Mouse (Mus musculus): ENCODE results near the gene Bmper.

The Bmper gene

DNA sequence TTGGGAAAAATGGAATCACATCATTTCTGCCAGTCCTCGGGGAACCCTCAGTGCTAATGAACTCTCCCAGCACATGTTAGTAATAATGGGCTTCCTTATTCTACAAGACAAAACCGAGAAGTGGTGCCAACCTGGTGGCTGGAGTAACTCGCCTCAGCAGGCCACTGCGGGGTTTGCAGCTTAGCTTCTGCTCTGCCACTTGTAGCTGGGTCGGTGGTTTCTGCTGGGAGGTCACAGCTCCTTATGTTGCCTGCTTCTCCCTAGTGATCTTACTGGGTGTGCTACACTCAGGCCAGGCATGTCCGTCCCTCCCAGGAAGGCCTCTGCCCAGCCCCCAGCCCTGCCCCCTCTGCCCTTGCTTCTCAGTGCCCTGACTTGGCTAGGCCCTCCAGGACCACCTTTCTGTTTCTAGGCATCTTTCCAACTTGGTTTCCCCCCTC lies 155.9 kb downstream of the Bmper start:
- DNase-seq: no peak

DNA sequence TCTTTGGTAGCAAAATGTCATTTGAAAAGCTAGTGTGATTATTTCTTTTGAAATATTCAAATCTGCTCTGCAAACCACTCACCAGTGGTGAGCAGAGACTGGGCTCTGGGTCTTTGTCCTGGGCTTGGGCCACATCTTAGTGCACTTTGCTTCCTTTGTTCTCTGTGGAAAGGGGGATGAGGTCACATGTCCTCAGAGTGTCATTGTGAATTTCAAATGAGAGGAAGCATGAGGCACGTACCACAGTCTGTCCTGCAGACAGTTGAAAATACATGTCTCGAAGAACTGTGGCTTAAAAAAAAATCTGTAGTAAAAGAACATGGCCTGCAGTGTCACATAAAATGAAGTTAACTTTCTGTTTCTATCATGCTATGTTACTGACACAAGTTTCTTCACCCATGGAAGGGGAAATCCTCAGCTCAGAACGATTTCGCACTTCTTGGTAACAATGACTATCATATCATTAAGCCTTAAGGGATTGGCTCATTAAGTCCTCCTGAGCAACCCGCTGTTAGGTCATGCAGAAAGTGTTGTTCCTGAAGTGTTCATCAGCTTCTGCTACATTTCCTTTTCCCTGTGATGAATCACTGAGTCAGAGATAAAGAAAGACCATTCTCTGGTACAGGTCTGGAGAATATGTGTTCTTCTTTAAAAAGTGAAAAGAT lies 157.4 kb downstream of the Bmper start:
- no peak for DNase-seq

DNA sequence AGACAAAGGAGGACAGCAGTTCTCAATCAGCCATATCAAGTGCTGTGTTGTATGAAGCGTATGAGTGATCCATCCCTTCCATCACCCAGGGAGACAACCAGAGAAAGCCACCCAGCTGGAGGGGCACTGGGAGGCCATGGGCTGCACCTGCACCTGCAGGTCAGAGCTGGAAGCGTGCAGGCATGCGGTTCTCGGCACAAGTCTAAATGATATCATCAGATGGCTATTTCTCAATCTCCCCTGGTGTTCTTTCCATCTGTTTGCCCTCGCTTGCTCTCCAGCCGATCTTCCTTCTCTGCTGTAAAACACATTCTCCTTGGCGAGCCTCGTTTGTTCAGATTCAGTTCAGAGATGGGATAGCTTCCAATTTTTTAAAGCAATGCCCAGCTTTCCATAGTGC lies 160.4 kb downstream of the Bmper start:
- DNase-seq: no peak

DNA sequence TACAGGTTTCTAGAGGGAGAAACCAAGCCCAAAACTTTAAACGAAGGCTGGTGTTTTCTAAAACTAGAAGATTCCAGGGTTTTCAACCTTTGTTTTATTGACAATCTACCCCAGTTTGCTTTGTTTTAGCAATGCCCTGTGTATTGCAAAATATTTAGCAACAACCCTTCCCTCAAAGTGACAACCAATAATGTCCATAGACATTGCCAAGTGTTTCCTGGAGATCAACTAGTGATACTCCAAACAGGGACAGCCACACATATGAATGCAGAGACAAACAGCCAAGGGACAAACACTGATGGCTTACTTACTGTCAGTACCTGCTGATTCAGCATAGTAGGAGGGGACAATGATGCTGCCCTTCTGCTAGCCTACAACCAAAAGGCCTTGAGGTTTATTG lies 161.0 kb downstream of the Bmper start:
- DNase-seq: no peak

DNA sequence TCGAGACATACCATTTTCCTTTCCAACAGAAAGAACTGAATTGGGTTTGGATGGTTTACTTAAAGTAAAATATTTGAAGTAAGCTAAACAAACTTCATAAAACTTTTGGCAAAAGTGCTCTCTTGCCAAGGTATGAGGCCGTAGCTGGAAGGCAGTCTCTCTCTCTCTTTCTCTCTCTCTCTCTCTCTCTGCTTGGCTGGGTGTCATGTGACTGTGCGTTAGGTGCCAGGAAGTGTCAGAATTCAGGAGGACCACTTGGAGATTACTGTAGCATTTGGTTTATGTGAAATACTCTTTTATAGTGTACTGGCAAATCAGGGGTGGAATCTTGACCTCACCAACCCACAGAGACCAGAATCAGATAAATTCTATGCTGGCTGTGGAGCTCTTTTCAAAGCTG lies 162.0 kb downstream of the Bmper start:
- no peak for DNase-seq

DNA sequence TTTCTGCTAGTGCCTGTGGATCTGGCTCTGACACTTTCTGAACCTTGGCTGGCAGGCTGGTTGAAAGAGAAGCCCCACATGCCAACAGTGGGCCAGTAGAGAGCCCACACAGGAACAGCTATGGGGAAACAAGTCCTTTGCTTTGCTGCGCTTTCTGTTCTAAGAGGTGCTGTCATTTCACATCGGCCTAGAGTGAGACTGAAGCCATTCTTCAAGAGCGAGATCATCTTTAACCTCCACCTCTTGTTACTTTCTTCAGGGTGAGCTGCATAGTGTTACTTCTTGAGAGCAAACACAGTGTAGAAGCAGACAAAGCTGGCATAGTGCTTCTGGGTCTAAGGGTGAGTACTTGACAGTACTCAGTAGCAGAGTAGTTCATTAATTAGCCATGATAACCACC lies 163.3 kb downstream of the Bmper start:
- DNase-seq: no peak

DNA sequence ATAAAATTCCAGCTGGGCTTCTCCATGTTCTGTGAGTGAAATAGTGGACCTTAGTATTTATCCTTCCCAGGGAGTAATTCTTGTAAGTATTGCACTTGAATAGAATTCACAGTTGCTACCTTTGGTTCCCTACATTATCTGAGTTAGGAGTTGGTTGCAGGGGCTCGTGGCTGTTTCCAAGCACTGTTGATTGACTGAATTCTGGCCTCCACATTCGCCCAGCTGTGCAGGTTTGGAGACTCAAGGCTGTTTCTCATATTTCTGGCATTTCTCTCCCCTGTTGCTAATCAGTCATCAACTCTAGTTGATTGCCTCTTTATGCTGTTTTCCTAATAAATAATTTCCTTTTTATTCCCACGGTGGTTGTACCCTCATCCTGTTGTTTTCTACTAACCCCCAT lies 167.2 kb downstream of the Bmper start:
- no peak for DNase-seq

DNA sequence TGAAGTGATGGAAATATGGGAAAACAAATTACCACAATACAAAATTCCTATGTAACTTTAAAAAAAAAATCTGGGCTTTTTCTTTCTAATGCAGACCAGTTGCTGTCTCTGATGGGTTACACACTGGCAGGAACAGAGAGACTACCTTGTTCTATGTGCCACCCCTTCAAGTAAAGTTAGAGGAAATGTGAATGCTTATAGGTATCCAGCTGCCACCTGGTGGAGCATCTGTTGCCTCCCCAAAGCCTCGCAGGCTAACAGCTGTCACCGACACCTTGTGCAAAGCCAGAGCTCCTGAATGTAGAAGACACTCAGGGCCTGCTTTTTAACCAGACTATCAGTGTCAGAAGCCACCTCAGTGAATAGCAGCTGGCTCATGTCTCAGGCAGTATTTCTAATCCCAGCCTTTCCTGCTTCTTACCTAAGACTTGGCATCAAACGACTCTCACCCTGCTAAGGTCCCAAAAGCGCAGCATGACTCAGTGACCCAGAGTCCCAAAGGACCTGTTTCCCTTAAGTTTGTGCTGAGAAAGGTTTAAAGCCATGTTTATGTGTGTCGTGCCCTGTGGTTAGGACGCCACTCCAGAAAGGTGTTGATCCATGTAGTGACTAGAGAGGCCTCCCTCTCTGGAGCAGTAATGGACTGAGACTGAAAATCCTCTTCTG lies 171.9 kb downstream of the Bmper start:
- DNase-seq: peak; percentile 65

DNA sequence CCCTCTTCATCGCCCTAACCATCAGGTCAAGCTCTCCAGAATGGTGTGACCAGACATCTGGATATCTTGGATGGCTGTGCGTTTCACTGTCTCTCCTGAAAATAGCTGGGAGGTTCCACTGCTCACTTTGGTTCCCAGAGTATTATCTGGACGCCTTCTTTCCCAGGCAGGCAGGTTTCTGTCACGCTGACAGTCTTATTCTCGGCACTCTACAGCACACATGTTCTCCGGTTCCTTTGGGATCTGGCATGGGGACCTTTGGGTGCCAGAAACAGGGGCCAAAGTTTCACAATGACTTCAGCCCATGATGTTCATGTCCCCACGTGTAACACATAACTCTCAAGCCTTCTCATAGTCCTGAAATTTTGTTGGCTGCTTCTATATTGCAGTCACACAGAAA lies 173.3 kb downstream of the Bmper start:
- DNase-seq: peak; percentile 18

DNA sequence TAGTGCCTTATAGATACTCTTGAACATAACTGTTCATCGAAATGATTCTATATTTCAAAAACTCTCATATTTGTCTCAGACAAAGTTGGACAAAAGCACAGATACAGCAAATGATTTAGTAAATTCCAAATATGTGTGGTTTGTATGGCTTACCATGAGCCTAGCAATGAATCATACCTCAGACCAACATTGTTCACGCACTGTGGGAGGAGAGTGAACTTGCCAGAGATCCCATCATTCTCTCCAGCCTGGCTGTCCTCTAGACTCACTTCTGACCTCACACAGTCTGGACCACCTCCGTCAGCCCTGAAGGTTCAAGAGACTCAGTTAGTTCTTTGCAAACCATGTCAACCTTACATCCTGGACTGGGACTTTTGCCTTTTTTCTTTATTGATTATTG lies 175.0 kb downstream of the Bmper start:
- DNase-seq: no peak

DNA sequence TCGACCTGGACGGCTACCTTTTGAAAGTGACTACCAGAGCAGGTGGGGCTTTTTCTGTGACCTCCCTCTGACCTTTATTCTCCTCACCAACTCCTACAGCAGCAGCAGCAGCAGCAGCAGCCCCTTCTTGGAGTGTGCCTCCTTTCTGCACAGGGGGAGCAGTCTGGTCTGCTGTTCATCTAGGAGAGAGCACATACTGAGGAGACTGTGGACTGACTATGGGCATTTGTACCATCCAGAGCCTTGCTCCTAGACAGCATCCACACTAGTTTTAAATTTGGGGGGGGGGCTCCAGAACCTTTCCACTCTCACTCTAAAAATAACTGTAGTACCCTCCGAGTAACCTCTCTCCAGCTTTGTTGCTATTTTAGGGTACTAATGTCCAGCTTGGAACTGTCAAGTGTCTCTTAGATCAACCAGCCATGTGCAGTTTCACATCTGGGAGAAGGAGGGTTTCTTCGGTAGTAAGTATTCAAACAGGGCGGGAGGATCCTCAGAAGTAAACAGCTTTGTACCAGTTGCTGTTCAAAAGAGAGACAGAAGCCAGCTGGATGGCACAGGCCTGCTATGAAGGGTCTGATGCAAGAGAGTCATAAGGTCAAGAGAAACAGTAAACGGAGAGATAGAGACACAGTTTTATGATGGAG lies 176.9 kb downstream of the Bmper start:
- peak; percentile 29 for DNase-seq

DNA sequence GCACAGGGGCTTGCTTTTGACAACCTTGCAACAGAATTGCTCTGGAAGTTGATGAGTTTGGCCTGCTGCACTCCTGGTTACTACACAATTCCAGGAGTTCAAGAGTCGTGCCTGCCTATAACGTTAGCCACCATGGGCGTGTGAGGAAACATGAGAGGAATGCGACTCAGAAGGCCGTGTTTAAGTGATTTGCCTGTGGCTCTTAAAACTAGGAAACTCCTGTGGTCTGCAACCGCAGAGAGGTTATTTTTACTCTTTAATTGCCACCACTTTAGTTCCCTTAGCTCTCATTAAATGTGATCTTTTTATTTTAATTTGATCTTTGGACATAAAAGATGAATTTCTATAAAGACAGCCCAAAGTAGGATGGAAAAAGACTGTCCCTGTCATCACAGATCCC lies 184.5 kb downstream of the Bmper start:
- no peak for DNase-seq

DNA sequence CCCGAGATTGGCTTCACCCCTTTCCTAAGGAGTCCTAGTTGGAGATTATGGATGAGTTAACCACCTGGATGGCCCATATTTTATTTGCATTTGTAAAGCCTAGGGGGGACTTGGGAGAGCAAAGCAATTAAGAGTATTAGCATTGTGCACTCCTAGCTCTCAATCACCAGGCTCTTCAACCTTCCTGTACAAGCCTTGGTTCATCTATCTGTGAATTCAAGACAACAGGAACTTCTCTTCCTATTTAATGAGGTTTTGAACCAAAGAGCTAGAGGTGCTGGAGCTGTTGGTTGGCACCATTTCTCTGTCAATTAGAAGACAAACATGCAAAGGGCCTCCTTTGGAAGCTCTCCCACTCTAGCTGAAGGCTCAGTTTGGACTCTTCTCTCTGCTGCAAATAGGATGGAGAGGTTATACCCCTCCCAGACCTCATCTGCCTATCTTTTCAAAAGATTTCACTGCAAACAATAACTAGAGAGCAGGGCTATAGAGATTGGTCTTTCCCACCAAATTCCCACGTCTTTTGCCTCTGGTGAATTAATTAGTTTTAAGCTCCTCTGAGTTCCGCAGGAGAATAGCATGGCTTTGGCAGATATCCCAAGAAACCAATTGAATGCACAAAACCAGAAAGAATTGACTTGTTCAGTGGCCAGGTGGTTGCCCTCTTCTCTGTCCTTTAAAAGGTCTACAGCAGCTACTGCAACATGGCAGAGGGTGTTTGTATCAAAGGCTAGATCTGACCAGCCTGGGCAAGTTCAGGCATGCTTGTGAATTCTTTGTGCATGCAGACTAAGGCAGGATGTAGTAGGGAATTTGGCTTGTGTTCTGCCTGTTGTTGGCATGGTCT lies 185.3 kb downstream of the Bmper start:
- no peak for DNase-seq

DNA sequence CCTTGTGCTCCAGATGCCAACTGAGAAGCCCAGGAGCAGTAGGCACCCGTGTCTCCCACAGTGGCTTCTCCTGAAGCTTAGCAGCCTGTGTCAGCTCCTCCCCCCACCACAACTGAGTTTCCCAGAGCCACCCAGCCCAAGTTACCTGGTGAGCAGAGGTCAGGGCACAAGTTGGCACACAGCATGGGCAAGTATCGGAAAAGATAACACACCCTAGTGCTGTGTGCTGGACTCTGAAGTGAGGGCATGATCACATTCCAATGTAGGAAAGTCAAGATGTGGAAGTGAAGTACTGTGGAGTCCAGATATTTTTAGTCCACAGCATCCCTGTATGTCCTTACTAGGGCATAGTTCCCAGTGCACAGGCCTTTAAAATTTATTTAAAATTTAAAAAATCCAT lies 187.7 kb downstream of the Bmper start:
- no peak for DNase-seq

DNA sequence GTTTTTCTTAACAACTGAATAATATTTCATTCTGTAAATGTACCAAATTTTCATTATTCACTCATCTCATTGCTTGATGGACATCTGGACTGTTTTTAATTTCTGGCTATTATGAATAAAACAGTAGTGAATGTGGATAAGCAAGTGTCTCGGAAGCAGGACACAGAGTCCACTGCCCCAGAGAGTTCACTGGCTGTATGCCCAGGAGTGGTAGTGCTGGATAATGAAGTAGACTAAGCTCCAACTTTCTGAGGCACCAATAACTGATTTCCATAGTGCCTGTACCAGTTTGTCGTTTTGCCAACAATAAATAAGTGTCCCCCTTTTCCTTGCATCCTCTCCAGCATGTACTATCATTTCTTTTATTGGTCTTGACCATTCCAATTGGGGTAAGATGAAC lies 190.1 kb downstream of the Bmper start:
- DNase-seq: peak; percentile 24

DNA sequence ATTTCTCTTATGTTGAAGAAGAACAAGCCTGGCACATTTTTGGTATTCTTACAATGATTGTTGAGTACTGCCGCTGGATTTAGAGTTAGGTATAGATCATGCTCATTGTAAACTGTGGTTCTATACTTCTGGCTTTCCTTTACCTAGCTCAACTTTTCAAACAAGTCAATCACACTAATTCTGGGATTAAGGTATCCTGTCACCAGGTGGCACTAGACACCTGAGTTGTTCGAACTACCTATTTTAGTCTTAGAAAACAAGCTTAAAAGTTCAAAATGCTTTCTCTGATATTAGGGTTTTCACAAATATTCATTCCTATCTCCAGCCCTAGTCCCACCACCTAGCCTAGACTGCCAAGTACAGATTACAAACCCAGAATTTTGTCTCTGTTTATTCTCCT lies 196.2 kb downstream of the Bmper start:
- DNase-seq: no peak

DNA sequence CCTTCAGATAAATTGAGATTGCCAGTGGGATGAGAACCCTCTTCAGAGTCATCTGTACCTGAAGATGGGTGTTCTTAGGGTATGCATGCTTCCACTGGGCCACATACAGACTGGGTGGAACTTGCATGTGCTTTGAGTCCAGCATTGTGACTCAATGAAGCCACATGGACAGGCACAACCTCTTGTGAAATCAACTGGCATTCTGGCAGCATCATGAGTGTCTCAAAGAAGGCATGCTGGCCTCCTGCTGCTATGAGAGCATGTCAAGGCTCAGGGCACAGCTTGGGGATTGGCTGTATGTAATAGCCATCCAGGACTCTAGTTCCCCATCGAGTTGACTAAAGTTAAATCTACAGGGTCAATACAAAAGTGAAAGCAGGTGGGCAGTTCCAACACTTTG lies 200.9 kb downstream of the Bmper start:
- DNase-seq: no peak

DNA sequence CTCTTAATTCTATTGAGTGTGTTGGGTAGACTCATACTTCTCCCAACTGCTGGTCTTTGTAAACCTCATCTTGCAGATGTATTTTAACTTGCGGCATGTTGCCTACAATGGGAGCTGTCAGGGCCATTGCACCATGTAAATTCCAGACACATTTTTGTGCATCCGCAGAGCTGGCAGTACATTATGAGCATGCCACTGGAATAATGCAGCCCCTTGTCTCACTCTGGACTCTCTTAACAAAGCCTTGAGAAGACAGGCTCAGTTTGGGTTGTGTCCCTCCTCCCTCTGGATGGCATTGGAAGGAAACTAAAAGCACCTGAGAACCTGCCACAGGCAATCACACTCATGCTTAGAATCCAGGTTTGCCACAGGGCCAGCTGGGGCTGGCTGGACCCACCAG lies 209.8 kb downstream of the Bmper start:
- no peak for DNase-seq

DNA sequence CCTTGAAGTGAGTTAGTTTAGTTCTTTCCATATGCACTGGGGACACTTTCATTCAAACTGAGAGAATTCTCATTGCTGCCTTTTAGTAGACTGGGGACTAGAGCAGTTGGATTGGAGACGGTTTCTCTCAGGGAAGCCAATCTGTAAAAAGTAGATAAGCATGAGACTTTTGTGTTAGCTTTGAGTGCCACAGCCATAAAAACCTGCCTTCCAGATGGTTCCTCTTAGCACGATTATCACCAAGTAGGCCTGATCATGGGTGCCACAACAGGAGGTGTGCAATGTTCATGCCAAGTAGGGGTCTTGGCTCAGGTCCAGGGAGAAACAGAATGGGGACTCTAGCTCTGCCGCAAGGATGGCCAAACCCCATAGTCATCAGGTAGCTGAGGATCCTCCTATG lies 210.4 kb downstream of the Bmper start:
- DNase-seq: no peak

DNA sequence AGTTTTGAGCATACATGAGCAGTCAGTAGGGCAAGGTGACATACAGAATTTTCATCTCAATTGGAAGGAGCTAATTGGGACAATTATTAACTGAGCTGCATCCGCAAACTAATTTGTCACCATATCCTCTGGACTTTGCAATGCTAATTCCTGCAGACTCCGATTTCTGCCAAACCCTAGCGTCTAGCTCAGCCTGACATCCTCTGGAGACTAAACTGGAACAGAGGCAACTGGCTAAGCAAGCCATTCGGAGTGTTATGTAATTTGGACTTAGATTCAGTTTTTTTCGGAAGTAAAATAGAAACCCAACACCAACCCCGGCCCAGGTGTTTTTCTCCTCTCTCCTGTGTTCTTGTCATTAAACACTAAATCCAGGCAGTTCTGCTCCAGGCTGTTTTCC lies 213.9 kb downstream of the Bmper start:
- DNase-seq: no peak

DNA sequence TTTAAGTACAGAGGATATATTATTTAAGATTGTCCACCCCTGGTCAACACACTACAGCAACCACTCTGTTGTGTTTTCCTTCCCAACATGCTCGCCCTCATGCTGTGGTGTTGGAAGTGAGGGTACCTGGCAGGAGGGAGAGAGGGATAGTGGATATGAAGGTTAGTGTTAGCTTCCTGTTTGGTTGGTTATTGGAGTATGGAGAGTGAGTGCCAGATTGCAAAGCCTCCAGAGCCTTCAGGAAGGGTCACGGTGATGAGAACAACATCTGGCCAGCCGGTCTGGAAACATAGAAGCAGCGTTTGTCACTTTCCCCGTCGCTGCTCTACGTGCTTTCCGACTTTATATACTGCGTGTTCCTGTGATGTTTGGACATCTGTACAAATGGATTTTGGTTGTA lies 215.8 kb downstream of the Bmper start:
- DNase-seq: no peak

DNA sequence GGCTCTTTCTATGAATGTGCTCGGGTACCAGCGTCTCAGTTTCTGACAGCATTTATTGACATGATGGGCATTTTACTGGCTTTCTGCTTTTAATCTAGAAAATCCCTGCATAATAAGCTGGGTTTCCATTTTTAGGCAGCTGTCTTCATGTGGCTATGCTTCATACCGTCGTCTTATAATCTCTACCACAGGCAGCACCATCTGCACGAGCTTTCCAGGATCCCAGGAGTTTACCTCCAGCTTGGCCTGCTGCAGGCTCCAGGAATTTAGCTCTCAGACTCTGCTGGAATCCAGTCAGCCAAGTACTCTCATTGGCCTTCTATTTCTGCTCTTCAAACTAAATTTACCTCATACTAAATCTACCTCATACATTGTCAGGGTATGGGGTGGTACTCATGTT lies 219.3 kb downstream of the Bmper start:
- DNase-seq: no peak

DNA sequence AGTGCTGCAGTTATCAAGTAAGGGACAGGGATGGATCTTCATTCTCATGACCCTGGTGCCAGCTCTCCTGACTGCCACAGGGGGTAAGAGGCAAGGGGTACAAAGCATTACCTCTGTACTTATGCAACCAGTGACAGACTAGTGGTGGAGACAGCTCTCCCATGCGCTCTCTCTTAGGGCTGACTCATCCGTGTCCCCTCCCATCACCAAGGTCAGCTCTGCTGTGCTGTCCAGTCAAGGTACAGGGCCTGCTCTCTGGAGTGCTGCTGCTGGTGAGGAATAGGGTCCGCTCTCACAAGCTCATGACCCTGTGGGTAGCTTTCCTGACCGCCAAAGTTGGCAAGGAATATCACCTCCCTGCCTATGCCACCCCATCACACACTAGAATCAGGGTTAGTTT lies 222.1 kb downstream of the Bmper start:
- DNase-seq: no peak
